Mouse (Mus musculus) neural tube, embryonic 12.5 days (tissue): ENCODE results near the gene Shisa6. TPM values are rescaled to one million over a fixed set of nuclear protein-coding genes. Genes with fewer than 3 reads are reported as not detected.

Experiments used
- ATAC-seq: fragments of 200-750 bp; cut with Nextera tagmentation; 2 replicates; pipeline ENCODE4 v1.8.0; 2017; ENCODE audit warnings: low read depth, mild to moderate bottlenecking, moderate TSS enrichment, moderate library complexity; ENCODE audit not compliant: low FRiP score
- H3K27ac ChIP-seq: fragments of 300-500 bp; sonication (generic); 2 replicates; pipeline ENCODE4 v1.5.1; 2016
- H3K27me3 ChIP-seq: fragments of 300-500 bp; sonication (generic); replicated peaks from 2 replicates; pipeline ENCODE4 v1.6.1; 2016; ENCODE audit warnings: mild to moderate bottlenecking
- H3K36me3 ChIP-seq: fragments of 300-500 bp; sonication (generic); 2 replicates; pipeline ENCODE4 v1.6.1; 2016; ENCODE audit warnings: mild to moderate bottlenecking
- H3K4me1 ChIP-seq: fragments of 300-500 bp; sonication (generic); 2 replicates; pipeline ENCODE4 v1.6.1; 2016
- H3K4me2 ChIP-seq: fragments of 300-500 bp; sonication (generic); replicated peaks from 2 replicates; pipeline ENCODE4 v1.6.1; 2016; ENCODE audit warnings: mild to moderate bottlenecking
- H3K4me3 ChIP-seq: fragments of 300-500 bp; sonication (generic); 2 replicates; pipeline ENCODE4 v1.5.1; 2016
- H3K9ac ChIP-seq: fragments of 300-500 bp; sonication (generic); 2 replicates; pipeline ENCODE4 v1.6.1; 2016; ENCODE audit warnings: mild to moderate bottlenecking
- H3K9me3 ChIP-seq: fragments of 300-500 bp; sonication (generic); 2 replicates; pipeline ENCODE4 v1.6.1; 2016; ENCODE audit warnings: mild to moderate bottlenecking
- WGBS: fragments of 180-500 bp; shearing (Covaris S2); methylation state at CpG from one replicate; pipeline ENCODE4 v1.1.7; 2016; 5-methylcytosine and 5-hydroxymethylcytosine counted together
- polyA plus RNA-seq: library from polyadenylated mRNA; unstranded; fragments of >200 nt; fragmentation: Nextera tagmentation; extraction: Ambion mirVana; gene quantifications from 2 replicates; pipeline ENCODE4 v1.2.1, GENCODE M21; 2016

Gene Shisa6
- polyA plus RNA-seq, 1 experiment from 2014 or later: 3.3 TPM

DNA sequence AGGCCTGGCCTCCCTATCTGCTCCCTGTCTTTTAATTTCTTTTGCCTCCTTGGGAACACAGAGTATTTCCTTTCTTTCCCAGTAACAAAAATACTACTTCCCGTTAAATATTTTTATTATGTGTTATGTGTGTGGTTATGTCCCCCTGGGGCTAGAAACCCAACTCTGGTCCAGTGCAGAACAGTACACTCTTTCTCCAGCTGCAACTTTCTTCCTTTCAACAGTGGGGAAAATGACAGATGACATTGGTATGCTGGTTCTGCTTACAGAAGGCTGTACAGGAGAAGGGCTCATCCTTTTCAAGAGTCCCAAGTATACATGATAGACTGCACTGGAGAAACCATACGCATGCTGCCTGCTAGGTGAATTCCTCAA, 251.1 kb downstream of the Shisa6 start:
- Histone ChIP-seq H3K9me3 (no peaks in the 10 kb centered on the region), H3K4me3 (no peak overlapping the region), H3K36me3 (no peaks in the 10 kb centered on the region), H3K27ac (no peak overlapping the region), H3K9ac (no peak overlapping the region), H3K27me3 (no peaks in the 10 kb centered on the region), H3K4me2 (no peak overlapping the region), H3K4me1 (0 out of 2 replicates have a peak, but pooled peaks cover 3% of the 10 kb centered on the region)
- WGBS: 83% methylated on average over 2 of the region's 2 CpGs
- no peak for ATAC-seq

DNA sequence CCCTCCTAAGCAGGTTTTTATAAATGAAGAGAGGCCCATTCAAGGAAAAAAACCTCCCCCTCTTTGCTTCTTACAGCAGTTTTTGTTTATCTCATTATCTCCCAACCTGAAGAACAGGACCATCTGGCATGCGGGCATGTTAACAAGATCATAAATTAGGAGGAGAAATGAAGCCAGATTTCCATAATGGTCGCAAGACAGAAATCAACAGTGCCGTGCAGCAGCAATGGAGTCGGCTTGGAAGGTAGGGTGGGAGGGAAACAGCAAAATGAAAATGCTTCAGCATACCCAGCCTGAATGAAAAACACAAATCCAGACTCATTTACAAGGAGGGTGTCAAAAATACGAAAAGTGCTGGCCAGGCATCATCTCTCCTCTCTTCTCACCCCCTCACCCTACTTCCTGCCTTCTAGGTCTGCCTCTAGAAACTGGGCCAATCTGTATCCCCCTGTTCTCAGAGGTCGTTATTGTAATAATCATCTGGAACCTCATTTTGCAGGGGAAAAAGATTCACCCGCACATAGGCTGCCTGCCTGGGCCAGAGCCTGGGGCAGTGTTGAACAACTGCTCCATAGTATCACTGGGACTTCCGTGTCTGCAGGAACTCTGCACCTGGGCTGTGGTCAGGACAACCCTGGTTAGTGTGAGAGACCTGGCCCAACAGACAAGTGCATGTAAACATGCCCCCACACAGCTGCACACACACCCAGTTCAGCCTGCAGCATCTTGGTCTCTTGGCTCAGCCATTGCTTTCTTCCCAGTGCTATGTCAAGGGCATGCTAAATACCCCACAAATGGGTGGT, 251.7 kb downstream of the Shisa6 start:
- 59% methylated on average over 8 of the region's 8 CpGs for WGBS
- Histone ChIP-seq H3K4me1 (0 out of 2 replicates have a peak, but pooled peaks cover 3% of the 10 kb centered on the region), H3K27ac (no peak overlapping the region), H3K9me3 (no peaks in the 10 kb centered on the region), H3K9ac (no peak overlapping the region), H3K4me3 (no peak overlapping the region), H3K27me3 (no peaks in the 10 kb centered on the region), H3K36me3 (no peaks in the 10 kb centered on the region), H3K4me2 (no peak overlapping the region)
- ATAC-seq: no peak

DNA sequence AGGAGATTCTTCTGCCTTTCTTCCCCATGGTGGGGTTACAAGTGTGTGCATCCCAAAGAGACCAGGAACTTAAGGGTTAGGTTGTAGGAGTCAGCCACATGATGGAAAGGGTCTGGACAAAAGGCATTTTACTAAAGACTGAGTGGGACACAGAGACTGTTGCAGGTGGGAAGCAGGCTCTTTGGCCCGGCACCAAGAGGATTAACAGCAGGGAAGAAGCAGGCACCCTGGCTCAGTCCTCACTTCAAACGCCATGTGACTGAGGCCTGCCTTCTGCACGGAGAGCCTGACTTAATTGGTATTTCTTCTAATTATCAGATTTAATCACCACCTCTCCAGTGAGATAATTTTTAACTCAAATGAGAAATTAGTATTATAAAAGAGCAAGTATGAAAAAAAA, 258.7 kb downstream of the Shisa6 start:
- no peak overlapping the region for H3K4me2 ChIP-seq
- no peaks in the 10 kb centered on the region for H3K9me3 ChIP-seq
- 55% methylated on average over 3 of the region's 3 CpGs for WGBS
- no peaks in the 10 kb centered on the region for H3K36me3 ChIP-seq
- no peak overlapping the region for H3K9ac ChIP-seq
- no peaks in the 10 kb centered on the region for H3K27me3 ChIP-seq
- no peak for ATAC-seq
- H3K4me3 ChIP-seq: no peak overlapping the region
- H3K27ac ChIP-seq: no peak overlapping the region
- no peaks in the 10 kb centered on the region for H3K4me1 ChIP-seq

DNA sequence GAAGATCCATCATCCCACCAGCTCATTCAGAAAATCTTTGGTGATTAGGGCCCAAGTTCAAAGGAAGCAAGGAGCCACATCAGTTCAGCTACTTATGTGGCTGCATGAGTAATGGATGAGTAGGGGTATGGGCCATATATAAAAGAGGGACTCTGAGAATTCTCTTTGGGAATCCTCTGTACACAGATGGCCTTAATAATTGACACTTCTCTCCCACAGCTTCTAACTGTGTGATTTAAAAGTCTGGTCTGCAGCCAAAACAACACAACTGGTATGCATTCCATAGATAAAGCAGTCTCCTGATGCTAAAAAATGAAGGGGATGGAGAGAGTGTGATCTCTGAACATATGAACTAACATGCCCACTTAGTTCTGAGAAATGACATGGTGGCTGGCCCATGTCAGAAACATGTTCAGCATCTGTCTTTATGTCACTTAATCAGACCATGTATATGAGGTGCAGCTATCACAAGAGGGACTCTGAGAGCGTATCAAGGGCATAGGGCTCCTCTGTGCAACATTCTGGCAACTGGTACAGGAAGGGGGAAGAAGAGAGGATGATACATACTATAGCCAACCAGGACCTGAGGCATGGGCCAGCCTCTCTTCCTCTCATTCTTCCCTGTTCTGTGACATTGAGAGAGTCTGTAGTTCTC, 260.3 kb downstream of the Shisa6 start:
- Histone ChIP-seq H3K4me2 (no peak overlapping the region), H3K27me3 (no peaks in the 10 kb centered on the region), H3K9me3 (no peaks in the 10 kb centered on the region), H3K4me1 (no peaks in the 10 kb centered on the region), H3K9ac (no peak overlapping the region), H3K27ac (no peak overlapping the region), H3K4me3 (no peak overlapping the region), H3K36me3 (no peaks in the 10 kb centered on the region)
- no peak for ATAC-seq
- 76% methylated on average over 1 of the region's 1 CpGs for WGBS

DNA sequence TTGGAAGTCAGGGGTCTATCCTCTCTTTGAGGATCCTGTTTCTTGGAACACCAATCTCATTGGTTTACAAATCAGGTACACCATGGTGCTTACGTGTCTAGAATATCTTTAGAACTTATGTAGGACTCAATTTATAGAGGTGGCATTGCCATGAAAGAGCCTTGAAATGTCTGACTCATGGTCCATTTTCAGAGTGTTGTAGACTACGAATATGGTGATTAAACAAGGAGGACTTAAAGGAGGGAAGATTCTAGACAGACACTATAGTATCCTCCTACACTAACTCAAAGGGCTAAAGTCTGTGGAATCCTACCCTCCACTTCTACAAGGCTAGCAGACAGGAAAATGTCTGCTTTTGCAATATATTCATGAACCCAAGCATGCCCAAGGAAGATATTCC, 265.6 kb downstream of the Shisa6 start:
- no peak overlapping the region for H3K27ac ChIP-seq
- H3K4me2 ChIP-seq: no peak overlapping the region
- ATAC-seq: no peak
- no peak overlapping the region for H3K9ac ChIP-seq
- no peaks in the 10 kb centered on the region for H3K4me1 ChIP-seq
- H3K27me3 ChIP-seq: no peaks in the 10 kb centered on the region
- no peaks in the 10 kb centered on the region for H3K36me3 ChIP-seq
- no peaks in the 10 kb centered on the region for H3K9me3 ChIP-seq
- WGBS: 80% methylated on average over 2 of the region's 2 CpGs
- no peak overlapping the region for H3K4me3 ChIP-seq

DNA sequence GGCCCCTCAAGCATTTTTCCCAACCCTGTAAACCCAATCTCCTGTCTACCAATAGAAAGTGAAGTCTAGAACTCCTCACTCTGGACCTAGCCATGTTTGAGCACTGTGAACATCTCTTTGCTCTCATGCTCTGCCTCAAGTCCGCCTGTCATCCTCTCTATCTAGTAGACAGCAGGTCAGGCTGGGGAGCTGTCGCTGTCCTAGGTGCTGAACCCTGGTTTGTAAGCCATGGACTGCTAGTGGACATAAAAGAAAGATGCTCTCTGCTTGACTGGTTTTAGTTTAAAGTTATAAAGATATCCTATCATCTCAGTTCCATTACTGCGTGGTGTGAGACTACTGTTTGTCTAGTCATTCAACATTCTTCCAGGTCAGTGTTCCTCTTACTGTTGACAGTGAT, 266.9 kb downstream of the Shisa6 start:
- 20% methylated on average over 3 of the region's 3 CpGs for WGBS
- Histone ChIP-seq H3K4me2 (no peak overlapping the region), H3K4me3 (no peak overlapping the region), H3K9me3 (no peaks in the 10 kb centered on the region), H3K9ac (no peak overlapping the region), H3K36me3 (no peaks in the 10 kb centered on the region), H3K27me3 (no peaks in the 10 kb centered on the region), H3K4me1 (no peaks in the 10 kb centered on the region), H3K27ac (no peak overlapping the region)
- ATAC-seq: no peak

DNA sequence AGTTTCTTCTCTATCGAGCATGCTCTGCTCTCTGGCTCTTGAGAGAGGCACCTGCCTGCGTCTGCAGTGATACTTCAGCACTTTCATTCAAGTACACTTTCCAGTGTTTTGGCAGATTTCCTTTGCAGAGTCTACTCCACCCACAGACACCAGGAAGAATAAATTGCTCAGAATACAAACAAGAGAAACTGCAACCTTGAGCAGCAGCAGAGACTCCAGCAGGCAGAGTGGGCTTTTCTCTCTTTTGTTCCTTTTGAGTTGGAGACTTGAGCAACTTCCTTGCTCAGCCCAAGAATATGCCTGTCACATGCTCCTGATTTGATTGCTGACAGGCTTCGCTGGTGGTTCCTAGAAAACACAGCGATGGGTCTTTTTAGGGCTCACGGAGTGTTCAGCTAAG, 278.6 kb downstream of the Shisa6 start:
- no peak overlapping the region for H3K27ac ChIP-seq
- WGBS: 87% methylated on average over 5 of the region's 5 CpGs
- H3K36me3 ChIP-seq: no peaks in the 10 kb centered on the region
- H3K9ac ChIP-seq: no peak overlapping the region
- H3K4me1 ChIP-seq: no peaks in the 10 kb centered on the region
- H3K4me3 ChIP-seq: no peak overlapping the region
- no peak overlapping the region for H3K4me2 ChIP-seq
- H3K27me3 ChIP-seq: no peaks in the 10 kb centered on the region
- no peaks in the 10 kb centered on the region for H3K9me3 ChIP-seq
- ATAC-seq: no peak

DNA sequence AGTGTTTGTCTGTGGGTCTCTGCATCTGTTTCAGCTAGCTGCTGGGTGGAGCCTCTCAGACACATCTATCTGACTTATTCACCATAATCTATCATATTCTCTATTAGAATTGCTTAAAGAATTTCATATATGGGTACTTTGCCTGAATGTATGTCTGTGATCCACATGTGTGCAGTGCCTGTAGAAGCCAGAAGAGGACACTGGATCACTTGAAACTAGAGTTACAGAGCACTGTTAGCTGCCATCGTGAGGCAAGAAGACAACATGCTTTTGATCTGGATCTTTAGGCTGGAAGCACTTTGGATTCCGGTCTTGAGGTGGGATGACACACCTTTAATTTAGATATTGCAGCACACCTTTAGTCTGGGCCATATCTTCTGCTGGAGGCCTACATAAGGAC, 289.2 kb downstream of the Shisa6 start:
- Histone ChIP-seq H3K27ac (no peak overlapping the region), H3K4me3 (no peak overlapping the region), H3K9me3 (no peaks in the 10 kb centered on the region), H3K9ac (no peak overlapping the region), H3K27me3 (no peaks in the 10 kb centered on the region), H3K4me2 (no peak overlapping the region), H3K4me1 (no peaks in the 10 kb centered on the region), H3K36me3 (no peaks in the 10 kb centered on the region)
- ATAC-seq: no peak
- WGBS: 80% methylated on average over 2 of the region's 2 CpGs

DNA sequence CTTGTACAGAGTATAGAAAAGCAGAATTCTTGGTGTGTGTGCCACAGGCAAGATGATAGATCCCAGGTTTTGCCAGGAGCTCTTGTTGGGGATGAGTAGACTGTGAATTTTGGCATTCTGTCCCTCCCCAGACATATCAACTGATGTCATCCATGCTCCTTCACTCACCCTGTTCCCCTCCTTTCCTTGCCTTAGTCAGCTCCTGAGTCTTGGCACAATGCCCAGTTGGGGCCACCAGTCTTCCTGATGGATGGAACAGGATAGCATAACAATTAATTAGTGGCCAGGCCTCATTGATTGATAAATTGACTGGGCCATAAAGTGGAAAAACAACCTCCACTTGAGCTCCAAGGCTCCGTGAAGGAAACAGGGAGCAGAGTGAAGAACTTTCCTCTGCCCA, 292.9 kb downstream of the Shisa6 start:
- Histone ChIP-seq H3K4me1 (no peaks in the 10 kb centered on the region), H3K36me3 (no peaks in the 10 kb centered on the region), H3K4me2 (no peak overlapping the region), H3K27ac (no peak overlapping the region), H3K9ac (no peak overlapping the region), H3K4me3 (no peak overlapping the region), H3K9me3 (no peaks in the 10 kb centered on the region), H3K27me3 (no peaks in the 10 kb centered on the region)
- ATAC-seq: no peak
- WGBS: 43% methylated on average over 1 of the region's 1 CpGs

DNA sequence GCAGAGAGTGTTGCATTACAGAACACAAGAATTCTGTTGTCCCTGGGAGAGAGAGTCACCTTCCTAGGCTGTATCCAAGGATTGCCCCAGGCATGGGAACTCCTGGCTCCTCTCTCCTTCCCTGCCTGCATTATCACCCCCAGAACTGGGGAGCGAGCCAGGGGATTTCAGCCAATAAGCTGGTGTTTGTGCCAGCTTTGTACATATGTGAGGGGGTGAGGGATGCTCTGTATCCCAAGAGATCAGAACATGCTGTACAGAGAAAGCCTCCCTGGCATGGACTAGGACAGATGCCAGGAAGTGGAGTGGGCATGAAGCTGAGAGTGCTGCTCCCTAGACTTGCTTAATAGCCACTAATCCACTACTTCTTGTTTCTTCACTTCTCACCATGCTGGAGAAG, 303.6 kb downstream of the Shisa6 start:
- H3K4me2 ChIP-seq: no peak overlapping the region

DNA sequence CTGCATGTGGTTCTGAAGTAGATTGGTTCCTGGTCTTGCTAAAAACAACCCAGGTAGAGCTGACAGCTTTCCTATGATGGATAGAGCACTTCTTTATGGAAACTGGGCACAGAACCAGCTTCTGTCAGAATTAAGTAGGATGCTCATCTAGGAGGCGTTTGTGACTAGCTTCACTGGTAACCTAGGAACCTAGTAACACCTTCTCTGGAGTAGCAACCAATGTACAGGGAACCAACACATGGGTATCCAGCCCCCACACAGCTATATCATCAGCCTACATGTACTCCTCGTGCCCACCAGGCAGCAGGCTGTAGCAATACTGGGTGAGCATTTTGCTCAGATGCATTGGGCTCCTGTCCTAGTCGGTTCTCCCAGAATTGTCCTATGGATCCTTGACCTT, 307.3 kb downstream of the Shisa6 start:
- no peaks in the 10 kb centered on the region for H3K27me3 ChIP-seq
- H3K36me3 ChIP-seq: no peaks in the 10 kb centered on the region
- no peak overlapping the region for H3K4me2 ChIP-seq
- 82% methylated on average over 3 of the region's 3 CpGs for WGBS
- no peak overlapping the region for H3K27ac ChIP-seq
- no peak overlapping the region for H3K9ac ChIP-seq
- no peaks in the 10 kb centered on the region for H3K9me3 ChIP-seq
- no peak overlapping the region for H3K4me3 ChIP-seq
- H3K4me1 ChIP-seq: no peaks in the 10 kb centered on the region
- no peak for ATAC-seq

More for the DNA sequence above, 303.6 kb downstream of the Shisa6 start:
- 89% methylated on average over 1 of the region's 1 CpGs for WGBS
- Histone ChIP-seq H3K9me3 (no peaks in the 10 kb centered on the region), H3K36me3 (no peaks in the 10 kb centered on the region), H3K4me3 (no peak overlapping the region), H3K27me3 (no peaks in the 10 kb centered on the region), H3K4me1 (no peaks in the 10 kb centered on the region), H3K27ac (no peak overlapping the region), H3K9ac (no peak overlapping the region)
- no peak for ATAC-seq

DNA sequence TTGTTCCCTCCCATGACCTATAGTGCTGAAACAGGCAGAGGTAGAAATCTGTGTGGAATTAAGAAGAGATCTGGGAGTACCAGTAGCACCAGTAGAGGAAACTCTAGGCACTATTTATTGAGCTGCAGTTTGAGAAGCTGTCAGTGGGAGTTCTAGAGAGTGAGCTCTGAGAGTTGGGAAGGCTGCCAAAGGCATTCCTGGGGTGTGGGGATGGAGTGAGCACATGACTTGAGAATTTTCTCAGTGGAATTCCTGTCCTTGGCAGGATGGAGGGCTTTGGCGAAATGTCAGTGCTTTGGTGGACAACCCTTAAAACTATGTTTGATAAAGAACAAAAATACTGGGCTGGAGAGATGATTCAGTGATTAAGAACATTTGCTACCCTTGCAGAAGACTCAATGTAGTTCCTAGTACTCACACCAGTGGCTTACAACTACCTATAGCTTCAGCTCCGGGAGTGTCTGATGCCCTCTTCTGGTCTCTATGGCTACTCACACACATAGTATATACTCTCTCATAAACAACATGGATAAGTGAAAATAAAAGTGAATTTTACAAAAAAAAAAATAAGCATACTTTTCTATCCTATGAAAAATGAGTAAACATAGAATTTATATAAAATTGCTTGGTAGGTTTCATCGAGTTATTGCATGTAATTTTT, 337.0 kb downstream of the Shisa6 start:
- H3K9ac ChIP-seq: no peak overlapping the region
- H3K27me3 ChIP-seq: no peaks in the 10 kb centered on the region
- no peaks in the 10 kb centered on the region for H3K4me1 ChIP-seq
- no peak for ATAC-seq
- H3K27ac ChIP-seq: no peak overlapping the region
- H3K4me3 ChIP-seq: no peak overlapping the region
- H3K4me2 ChIP-seq: no peak overlapping the region
- H3K9me3 ChIP-seq: no peaks in the 10 kb centered on the region
- 87% methylated on average over 3 of the region's 3 CpGs for WGBS
- no peaks in the 10 kb centered on the region for H3K36me3 ChIP-seq
